Mouse (Mus musculus) natural killer cell, adult 2 months (primary cell): ENCODE results near the gene Jund.

Experiments
- DNase-seq, 2 experiments: peaks; one replicate each; pipeline ENCODE4 v3.0.0; 2022; ENCODE audit warnings: low spot score in 2 of 2

The Jund gene

GRCm38 (mm10) chr8:70698310-70699109, at the start of gene Jund:
Jund (plus strand) TSS chr8:70698949.
- peak; percentile 99 to 100 for DNase-seq

- DNase-seq, result no peak
These were observed 49.4 kb upstream of the Jund start for GRCm38 (mm10) chr8:70649324-70649723.

DNA sequence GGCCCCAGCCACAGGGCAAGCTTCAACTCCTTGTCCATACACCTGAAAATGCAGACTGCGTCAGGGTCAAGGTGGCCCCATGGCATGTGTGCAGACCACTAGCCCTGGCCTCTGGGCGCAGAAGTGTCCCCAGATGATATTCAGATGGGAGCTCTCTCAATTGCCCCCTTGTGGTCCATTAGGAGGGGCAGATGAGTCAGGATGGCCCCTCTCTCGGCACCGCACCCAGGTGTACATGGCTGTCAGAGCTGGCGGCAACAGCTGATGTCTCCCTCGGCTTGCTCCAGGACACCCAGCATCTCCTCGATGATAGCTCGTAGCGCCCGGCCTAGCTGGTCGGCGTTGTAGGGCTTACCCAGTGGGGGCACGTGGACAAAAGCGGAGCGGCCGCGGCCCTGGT, 48.4 kb upstream of the Jund start:
- no peak for DNase-seq

DNA sequence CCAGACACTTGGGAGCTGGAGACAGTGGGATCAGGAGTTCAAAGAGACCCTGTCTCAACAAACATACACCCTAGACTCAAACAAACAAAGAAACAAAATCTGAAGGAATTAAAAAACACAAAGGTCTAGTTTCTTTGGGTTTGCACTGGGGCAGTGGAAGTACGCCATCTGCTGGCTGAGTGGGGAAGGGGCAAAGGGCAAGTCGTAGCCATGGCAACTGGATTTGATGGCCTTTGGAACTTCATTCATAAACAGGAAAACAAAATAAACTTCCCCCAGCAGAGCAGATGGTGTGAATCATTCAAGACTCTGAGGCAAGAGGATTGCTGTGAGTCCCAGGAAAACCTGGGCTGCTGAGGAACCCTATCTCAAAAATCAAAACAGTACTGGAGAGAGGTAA, 45.5 kb upstream of the Jund start:
- peak; percentile 76 to 81 for DNase-seq

GRCm38 (mm10) chr8:70654121-70654520, 44.6 kb upstream of the Jund start:
- DNase-seq, result peak in 1 of 2 experiments; percentile 52

GRCm38 (mm10) chr8:70655469-70655868, 43.3 kb upstream of the Jund start:
- no peak for DNase-seq

DNA sequence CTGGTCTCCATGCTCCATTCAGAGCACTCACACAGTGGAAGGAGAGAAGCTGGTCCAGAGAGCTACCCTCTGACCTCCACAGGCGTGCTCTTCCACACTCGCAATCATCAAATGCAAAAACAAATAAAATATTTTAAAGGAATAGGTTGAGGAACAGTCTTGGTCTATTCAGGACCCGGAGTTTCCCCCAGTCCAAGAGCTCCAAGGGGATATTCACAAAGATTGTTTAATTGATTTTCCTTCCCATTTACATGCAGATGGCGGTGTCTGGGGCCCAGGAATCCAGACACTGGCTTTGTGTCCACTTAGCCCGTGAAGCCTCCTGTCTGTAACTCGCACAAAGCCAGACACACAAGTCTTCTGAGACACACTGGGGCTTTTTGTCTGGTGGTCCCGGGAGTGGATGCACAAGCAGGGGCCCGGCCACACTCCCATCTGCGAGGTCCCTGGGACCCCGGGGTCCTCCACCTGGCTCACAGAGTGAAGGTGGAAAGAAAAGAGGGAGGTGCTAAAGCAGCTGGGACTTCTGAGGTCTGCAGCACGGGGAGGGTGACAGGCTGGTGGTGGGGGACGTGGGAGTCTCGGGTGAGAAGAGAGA, 42.5 kb upstream of the Jund start:
- DNase-seq, result no peak

DNA sequence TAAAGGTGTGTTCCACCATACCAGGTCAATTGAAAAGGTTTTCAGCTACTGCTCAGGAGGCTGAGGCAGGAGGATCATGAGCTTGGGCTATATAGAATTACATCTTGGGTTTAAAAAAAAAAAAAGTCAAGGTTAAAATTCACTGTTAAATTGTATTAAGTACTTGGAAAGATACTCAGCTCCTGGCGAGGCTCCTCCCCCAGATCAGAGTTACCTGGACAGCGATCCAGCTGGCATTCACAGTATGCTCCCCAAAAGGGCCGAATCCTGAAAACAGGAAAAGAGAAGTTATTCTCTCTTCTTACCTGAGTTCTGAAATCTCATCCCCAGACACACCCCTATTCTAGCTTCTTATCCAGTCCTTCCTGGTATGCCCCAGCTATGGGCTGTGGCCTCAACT, 41.5 kb upstream of the Jund start:
- DNase-seq, result no peak

DNA sequence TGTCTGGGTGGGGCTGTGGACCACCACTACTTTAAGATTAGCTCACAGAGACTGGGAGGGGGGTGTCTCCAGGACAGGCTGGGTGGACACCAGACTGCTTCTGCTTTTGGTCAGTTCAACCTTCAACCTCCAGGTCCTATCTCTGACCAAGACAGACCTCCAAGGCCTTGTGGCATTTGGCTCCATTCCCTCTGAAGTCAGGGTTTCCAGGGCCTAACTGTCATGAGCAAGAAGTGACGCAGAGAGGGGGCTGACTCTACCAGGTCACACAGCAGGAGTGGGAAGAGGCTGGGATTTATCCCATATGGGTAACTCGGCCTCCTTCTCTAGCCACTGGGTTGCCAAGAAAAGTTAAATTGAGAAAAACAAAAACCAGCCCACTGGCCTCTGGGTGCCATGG, 41.0 kb upstream of the Jund start:
- no peak for DNase-seq

- peak; percentile 65 for DNase-seq
These were observed 39.7 kb upstream of the Jund start for GRCm38 (mm10) chr8:70658897-70659603.

DNA sequence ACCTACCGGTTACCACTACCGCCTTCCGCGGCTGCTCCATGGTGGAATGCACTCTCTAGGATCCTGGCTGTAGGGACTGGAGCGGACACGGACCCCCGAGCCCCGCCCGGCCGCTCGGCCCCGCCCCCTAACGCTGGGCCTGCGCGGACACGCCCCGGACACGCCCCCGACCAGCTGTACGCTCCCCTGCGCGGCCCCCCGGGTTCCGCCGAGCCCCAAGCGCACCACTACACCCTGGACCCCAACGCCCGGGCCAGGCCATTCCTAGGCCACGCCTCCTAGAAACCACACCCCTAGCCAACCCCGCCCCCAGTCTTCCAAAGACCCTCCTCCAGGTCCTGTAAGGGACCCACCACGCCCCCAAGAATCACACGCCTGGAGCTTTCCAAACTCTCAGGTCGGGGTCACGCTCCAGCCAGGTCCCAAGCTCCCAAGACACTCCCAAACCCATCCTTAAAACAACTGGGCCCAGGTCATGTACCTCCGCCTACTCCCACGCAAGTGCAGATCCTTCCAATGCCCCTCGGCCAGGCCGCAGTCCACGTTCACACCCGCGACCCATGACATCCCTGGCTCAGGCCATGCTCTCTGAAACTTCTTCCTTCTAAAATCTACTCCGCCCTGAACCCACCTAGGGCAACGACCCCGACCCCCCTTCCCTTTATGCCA, 39.0 kb upstream of the Jund start:
- peak; percentile 53 to 68 for DNase-seq

DNA sequence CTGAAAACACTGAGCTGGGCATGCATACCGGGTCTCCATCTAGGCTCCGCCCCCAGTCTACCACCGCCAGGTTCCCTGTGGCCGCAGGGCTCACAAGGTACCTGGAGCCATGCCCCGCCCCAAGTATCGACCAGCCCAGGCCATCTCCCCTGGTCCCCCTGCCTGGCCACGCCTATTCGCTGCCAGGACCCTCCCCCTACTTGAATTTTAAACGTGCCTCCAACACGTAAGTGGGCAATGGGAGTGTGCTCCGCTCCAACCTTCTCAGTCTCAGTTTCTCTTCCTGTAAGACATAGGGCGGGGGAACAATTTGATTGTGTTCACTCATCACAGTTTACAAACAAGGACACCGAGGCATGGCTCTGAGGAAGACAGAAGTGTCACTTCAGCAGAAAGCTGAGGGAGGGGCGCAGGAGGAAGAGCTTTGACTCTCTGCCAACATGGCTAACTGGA, 38.5 kb upstream of the Jund start, which contains the start of gene Pgpep1:
TSS of gene Pgpep1 (minus strand) at position 116 of the 453 bp plus-strand sequence.
- DNase-seq, result no peak

DNA sequence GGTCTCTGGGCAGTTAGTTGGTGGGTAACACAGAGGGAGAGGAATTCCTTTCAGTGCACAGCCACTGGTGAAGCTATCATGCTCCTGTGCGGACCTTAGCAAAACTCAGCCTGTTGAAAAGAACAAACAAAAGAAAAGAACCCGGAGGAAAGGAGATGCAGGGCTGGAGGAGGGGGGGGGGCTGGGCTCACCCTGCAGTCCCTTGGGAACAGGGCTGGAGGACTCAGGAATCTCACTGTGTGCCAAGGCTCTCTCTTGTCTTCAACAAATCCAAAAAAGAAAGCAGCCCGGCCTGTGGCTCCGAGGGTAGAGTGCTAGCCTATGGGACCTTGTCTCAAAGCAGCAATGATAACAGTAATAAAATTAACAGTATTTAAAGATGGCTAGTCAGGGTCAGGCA, 35.1 kb upstream of the Jund start:
- DNase-seq, result no peak

DNA sequence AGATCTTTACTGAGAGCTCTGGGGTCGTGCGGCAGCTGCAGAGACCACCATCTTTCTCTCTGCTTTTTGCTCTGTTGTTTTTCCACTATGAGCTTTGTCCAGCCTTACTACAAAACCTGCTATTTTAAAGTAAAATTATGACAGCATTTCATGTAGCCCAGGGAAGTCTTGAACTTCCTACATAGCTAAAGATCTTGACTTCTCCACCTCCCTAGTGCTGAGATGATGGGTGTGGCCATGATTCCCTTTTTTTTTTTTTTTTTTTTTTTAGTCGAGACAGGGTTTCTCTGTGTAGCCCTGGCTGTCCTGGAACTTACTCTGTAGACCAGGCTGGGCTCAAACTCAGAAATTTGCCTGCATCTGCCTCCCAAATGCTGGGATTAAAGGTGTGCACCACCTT, 34.1 kb upstream of the Jund start:
- DNase-seq, result no peak

DNA sequence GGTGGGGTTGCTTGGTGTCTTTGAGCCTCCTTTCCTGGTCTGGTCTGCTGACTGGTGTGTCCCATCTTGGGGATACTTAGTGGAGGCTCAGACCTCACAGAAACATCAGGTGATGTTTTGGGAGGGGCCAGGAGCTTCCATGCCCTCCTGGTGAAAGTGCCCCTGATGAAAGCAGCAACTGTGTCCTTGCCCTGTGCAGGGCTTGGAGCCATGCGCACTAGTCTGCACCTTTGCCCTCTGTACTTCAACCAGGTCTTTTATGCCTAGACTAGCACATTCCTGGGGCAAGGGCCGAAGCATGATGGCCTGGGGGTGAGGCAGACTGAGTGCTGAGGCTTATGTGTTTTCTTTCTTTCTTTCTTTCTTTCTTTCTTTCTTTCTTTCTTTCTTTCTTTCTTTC, 33.1 kb upstream of the Jund start:
- no peak for DNase-seq

DNA sequence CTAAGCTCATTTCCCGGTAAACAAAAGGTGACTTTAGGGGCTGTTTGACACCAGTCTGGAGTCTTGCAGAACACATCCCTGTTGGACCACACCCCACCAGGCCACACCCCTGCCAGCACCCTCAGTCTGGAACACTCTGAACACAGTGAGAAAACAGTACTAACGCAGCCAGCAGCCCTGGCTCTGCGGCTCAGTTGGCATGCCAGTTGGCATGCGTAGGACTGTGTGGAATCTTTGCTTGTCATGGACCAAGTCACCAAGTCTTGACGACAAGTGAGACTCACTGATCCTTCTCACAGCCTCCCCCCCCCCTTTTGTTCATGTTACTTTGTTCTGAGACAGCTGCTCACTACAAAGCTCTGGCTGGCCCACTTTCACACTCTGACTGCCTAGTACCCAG, 31.7 kb upstream of the Jund start:
- no peak for DNase-seq

GRCm38 (mm10) chr8:70671615-70672324, 27.0 kb upstream of the Jund start:
- DNase-seq, result no peak

DNA sequence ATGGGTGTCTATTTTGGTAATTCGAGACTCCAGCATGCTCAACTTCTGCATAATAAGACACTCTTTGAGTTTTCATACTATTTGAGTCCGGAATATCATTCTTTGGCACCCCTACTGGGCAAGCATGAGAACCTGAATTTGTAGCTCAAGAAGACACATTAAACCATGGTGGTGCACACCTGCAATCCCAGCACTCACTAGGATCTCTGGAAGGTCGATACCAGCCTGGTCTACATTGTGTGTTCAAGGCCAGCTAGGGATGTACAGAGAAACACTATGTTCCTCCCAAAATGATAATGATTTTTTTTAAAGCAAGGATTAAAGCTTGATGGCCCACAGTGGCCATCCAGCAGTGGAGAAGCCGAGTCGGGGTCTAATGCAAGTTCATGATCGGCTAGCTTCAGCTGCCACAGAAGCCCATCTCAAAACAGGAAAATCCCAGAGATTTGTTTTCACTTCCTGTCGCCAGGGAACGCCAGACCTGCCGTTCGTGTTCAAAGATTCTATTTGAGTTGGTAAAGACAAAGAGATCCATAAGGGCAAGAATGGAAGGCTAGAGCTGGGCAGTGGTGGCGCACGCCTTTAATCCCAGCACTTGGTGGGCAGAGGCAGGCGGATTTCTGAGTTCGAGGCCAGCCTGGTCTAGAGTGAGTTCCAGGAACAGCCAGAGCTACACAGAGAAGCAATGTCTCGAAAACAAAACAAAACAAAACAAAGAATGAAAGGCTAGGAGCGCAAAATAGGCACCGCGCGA, 26.2 kb upstream of the Jund start:
- DNase-seq, result no peak

DNA sequence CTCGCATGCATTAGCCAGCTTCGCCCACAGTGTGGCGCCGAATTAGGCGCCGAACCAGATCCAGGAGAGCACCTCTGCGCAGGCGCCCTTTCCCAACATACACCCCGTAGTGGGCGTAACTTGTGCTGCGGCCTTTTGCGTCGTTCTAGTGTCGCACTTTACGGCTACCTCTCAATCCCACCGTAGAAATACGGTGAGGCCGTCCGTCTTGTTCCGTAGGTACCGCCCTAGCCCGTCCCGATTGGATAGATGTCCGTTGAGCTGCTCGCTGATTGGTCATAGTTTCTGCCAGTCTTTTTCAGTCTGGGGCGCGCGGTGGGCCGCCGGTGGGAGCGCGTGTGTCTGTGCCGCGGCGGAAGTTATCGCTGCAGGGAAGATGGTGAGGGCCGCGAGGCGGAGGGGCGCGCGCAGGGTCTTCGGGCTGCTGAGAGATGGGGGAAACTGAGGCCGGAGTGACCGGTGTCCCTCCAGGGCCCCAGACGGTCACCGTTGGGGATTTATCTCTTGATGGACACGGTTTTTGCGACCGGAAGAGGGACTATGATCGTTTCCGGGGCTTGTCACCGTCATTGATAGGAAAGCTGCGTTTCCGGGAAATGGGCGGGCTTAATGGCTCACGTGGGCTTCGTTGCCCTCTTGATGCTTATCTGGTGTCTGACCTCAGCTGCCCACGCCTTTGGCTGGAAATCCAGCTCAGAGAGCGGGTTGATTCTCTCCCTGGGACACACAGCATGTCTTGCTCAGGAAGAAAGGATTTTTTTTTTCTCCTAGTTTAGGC, 25.5 kb upstream of the Jund start, which contains the start of gene Lsm4:
TSS of gene Lsm4 (plus strand) at position 170 of the 778 bp plus-strand sequence.
- peak; percentile 98 to 99 for DNase-seq

DNA sequence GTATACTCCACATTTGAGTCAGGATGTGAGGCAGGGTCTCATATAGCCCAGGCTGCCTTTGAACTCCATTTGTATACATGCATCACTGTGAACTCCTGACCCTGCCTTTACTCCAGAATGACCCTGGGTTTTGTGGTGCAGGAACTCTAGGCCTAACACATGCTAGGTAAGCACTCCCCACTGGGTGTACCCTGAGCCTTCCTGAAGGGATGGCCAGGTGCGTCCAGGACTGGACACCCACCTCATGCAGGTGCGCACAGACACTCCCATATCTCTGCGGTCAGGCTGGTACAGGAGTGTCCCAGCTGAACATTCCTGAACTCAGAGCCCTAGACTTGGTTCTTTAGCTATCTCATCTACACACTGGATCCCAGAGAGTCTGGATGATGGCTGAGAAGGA, 24.6 kb upstream of the Jund start:
- no peak for DNase-seq
